Mouse (Mus musculus) layer of hippocampus, adult 2 months (tissue): ENCODE data around the gene Cluh. TPM values are rescaled to one million over a fixed set of nuclear protein-coding genes. Genes with fewer than 3 reads are reported as not detected.

Experiments used
- DNase-seq, 2 experiments: peaks; one replicate each; pipeline ENCODE4 v3.0.0; 2022; ENCODE audit warnings: low spot score in 2 of 2
- H3K27ac ChIP-seq: fragments of 200-600 bp; 2 replicates; pipeline ENCODE4 v1.8.1; 2022
- H3K4me3 ChIP-seq: fragments of 200-600 bp; 2 replicates; pipeline ENCODE4 v1.8.1; 2022; ENCODE audit warnings: mild to moderate bottlenecking
- CTCF ChIP-seq: fragments of 200-600 bp; conservative IDR thresholded peaks from 2 replicates; pipeline ENCODE4 v1.8.1; 2022; ENCODE audit warnings: antibody characterized with exemption, mild to moderate bottlenecking, moderate library complexity
- total RNA-seq, 2 experiments: library from RNA; stranded (reverse); gene quantifications; 2 replicates each; pipeline ENCODE4 v1.2.3; 2021

The Cluh gene
- total RNA-seq, 2 experiments from 2014 or later = 71.2 to 74.0 TPM

GRCm38 (mm10) chr11:74670151-74670550, 20.9 kb downstream of the Cluh start:
- Histone ChIP-seq H3K27ac (no peak overlapping the region), H3K4me3 (no peak overlapping the region)
- TF ChIP-seq CTCF = no peak
- peak in 1 of 2 experiments; percentile 7 for DNase-seq

- no peak for TF ChIP-seq CTCF
- Histone ChIP-seq H3K27ac (no peak overlapping the region), H3K4me3 (no peak overlapping the region)
- no peak for DNase-seq
Observed at GRCm38 (mm10) chr11:74671013-74671412, 21.7 kb downstream of the Cluh start.

GRCm38 (mm10) chr11:74671839-74672238, 22.5 kb downstream of the Cluh start:
- H3K27ac ChIP-seq = no peak overlapping the region
- no peak overlapping the region for H3K4me3 ChIP-seq
- no peak for DNase-seq
- no peak for TF ChIP-seq CTCF

GRCm38 (mm10) chr11:74672901-74673513, 23.7 kb downstream of the Cluh start:
- TF ChIP-seq CTCF = no peak
- H3K4me3 ChIP-seq = no peak overlapping the region
- DNase-seq = no peak
- H3K27ac ChIP-seq = no peak overlapping the region

GRCm38 (mm10) chr11:74673561-74673960, 24.3 kb downstream of the Cluh start:
- TF ChIP-seq CTCF = no peak
- no peak for DNase-seq
- no peak overlapping the region for H3K4me3 ChIP-seq

GRCm38 (mm10) chr11:74674713-74675112, 25.4 kb downstream of the Cluh start:
- peak overlapping the region; percentile 73 for H3K27ac ChIP-seq
- H3K4me3 ChIP-seq = no peak overlapping the region
- no peak for TF ChIP-seq CTCF
- peak in 1 of 2 experiments; percentile 4 for DNase-seq

More at GRCm38 (mm10) chr11:74673561-74673960, 24.3 kb downstream of the Cluh start:
- H3K27ac ChIP-seq = no peak overlapping the region

- no peak for TF ChIP-seq CTCF
- peak; percentile 61 to 80 for DNase-seq
- Histone ChIP-seq H3K4me3 (no peak overlapping the region), H3K27ac (peak overlapping the region; percentile 73)
Observed at GRCm38 (mm10) chr11:74675156-74675555, 25.9 kb downstream of the Cluh start.

- no peak for DNase-seq
- Histone ChIP-seq H3K4me3 (no peak overlapping the region), H3K27ac (no peak overlapping the region)
- no peak for TF ChIP-seq CTCF
Observed at GRCm38 (mm10) chr11:74692151-74692550, 42.9 kb downstream of the Cluh start.

GRCm38 (mm10) chr11:74699505-74699904, 50.2 kb downstream of the Cluh start:
- H3K27ac ChIP-seq = no peak overlapping the region

GRCm38 (mm10) chr11:74704068-74704467, 54.8 kb downstream of the Cluh start:
- TF ChIP-seq CTCF = no peak
- Histone ChIP-seq H3K27ac (no peak overlapping the region), H3K4me3 (no peak overlapping the region)
- no peak for DNase-seq

More at GRCm38 (mm10) chr11:74699505-74699904, 50.2 kb downstream of the Cluh start:
- no peak for DNase-seq
- no peak overlapping the region for H3K4me3 ChIP-seq
- no peak for TF ChIP-seq CTCF

GRCm38 (mm10) chr11:74708781-74709180, 59.5 kb downstream of the Cluh start:
- Histone ChIP-seq H3K27ac (no peak overlapping the region), H3K4me3 (no peak overlapping the region)
- DNase-seq = no peak
- TF ChIP-seq CTCF = no peak

- Histone ChIP-seq H3K27ac (no peak overlapping the region), H3K4me3 (no peak overlapping the region)
- DNase-seq = no peak
- TF ChIP-seq CTCF = no peak
Observed at GRCm38 (mm10) chr11:74710671-74711070, 61.4 kb downstream of the Cluh start.

GRCm38 (mm10) chr11:74715971-74716525, 66.8 kb downstream of the Cluh start:
- DNase-seq = peak; percentile 20 to 21
- Histone ChIP-seq H3K27ac (peak overlapping the region; percentile 68), H3K4me3 (no peak overlapping the region)
- no peak for TF ChIP-seq CTCF

Other genes starting within 250 kb of the Cluh start
- 100 to 1,000 TPM; 129 to 135 TPM for gene Rap1gap2, start 38.6 kb upstream of the Cluh start, total RNA-seq
- gene Ccdc92b, start 29.9 kb upstream of the Cluh start, total RNA-seq = 10 to 100 TPM; 21.5 to 23.9 TPM
- gene Pafah1b1, start 75.2 kb downstream of the Cluh start, total RNA-seq = 100 to 1,000 TPM; 360 to 384 TPM
- gene Mettl16, start 121.3 kb downstream of the Cluh start, total RNA-seq = 10 to 100 TPM; 31.2 to 31.3 TPM
- gene Mnt, start 181.4 kb downstream of the Cluh start, total RNA-seq = 10 to 100 TPM; 31.3 to 32.8 TPM
- 10 to 100 TPM; 91.7 to 99.3 TPM for gene Sgsm2, start 247.6 kb downstream of the Cluh start, total RNA-seq
- 10 to 100 TPM; 32.0 to 36.8 TPM for gene Tsr1, start 248.6 kb downstream of the Cluh start, total RNA-seq